Mouse (Mus musculus) olfactory bulb, adult 2 months (tissue): Measurements from ENCODE around the gene Pold2.

Experiments used
- CTCF ChIP-seq: fragments of 200-500 bp; IDR thresholded peaks from 2 replicates; pipeline ENCODE4 v1.5.1; 2012; ENCODE audit warnings: low read depth, mild to moderate bottlenecking, low read length, moderate library complexity; ENCODE audit not compliant: insufficient read depth
- POLR2A ChIP-seq: fragments of 200-500 bp; IDR thresholded peaks from 2 replicates; pipeline ENCODE4 v1.6.1; 2012; ENCODE audit warnings: mild to moderate bottlenecking, low read depth, low read length, moderate library complexity; ENCODE audit not compliant: insufficient read depth

- TF ChIP-seq CTCF: no peak
- no peak for TF ChIP-seq POLR2A
Observed at GRCm38 (mm10) chr11:5919606-5920005, 41.5 kb upstream of the Pold2 start.
